Mouse (Mus musculus) layer of hippocampus, adult 8-10 months (tissue): ENCODE measurements around the gene Pdzd2. TPM values are rescaled to one million over a fixed set of nuclear protein-coding genes. Genes with fewer than 3 reads are reported as not detected.

Experiments used
- DNase-seq, 2 experiments: peaks; one replicate each; pipeline ENCODE4 v3.0.0; 2022; ENCODE audit warnings: low spot score in 2 of 2
- total RNA-seq, 4 experiments: library from RNA; stranded (reverse); gene quantifications; 2 replicates each; pipeline ENCODE4 v1.2.4; 2022

The Pdzd2 gene
- total RNA-seq, 4 experiments from 2014 or later: 45.8 to 56.3 (median 53.1) TPM

GRCm38 (mm10) chr15:12362001-12362700, 377.6 kb downstream of the Pdzd2 start:
- no peak for DNase-seq

GRCm38 (mm10) chr15:12360519-12361212, 379.1 kb downstream of the Pdzd2 start:
- DNase-seq: no peak

- DNase-seq: no peak
Observed at GRCm38 (mm10) chr15:12358384-12358783, 381.3 kb downstream of the Pdzd2 start.

- DNase-seq: no peak
Observed at GRCm38 (mm10) chr15:12357459-12357858, 382.3 kb downstream of the Pdzd2 start.

GRCm38 (mm10) chr15:12355907-12356306, 383.8 kb downstream of the Pdzd2 start:
- DNase-seq: no peak

- DNase-seq: no peak
Observed at GRCm38 (mm10) chr15:12355261-12355660, 384.5 kb downstream of the Pdzd2 start.

GRCm38 (mm10) chr15:12354281-12354810, 385.4 kb downstream of the Pdzd2 start:
- no peak for DNase-seq

GRCm38 (mm10) chr15:12351470-12351869, 388.3 kb downstream of the Pdzd2 start:
- DNase-seq: no peak

GRCm38 (mm10) chr15:12349840-12350239, 389.9 kb downstream of the Pdzd2 start:
- DNase-seq: no peak

- no peak for DNase-seq
Observed at GRCm38 (mm10) chr15:12348950-12349349, 390.8 kb downstream of the Pdzd2 start.

- DNase-seq: no peak
Observed at GRCm38 (mm10) chr15:12346916-12347315, 392.8 kb downstream of the Pdzd2 start.

GRCm38 (mm10) chr15:12341401-12341758, 398.3 kb downstream of the Pdzd2 start:
- DNase-seq: no peak

GRCm38 (mm10) chr15:12340536-12341400, 399.0 kb downstream of the Pdzd2 start:
- DNase-seq: no peak

- no peak for DNase-seq
Observed at GRCm38 (mm10) chr15:12337779-12338137, 402.0 kb downstream of the Pdzd2 start.

- no peak for DNase-seq
Observed at GRCm38 (mm10) chr15:12337030-12337778, 402.5 kb downstream of the Pdzd2 start.

GRCm38 (mm10) chr15:12334381-12334780, 405.3 kb downstream of the Pdzd2 start:
- DNase-seq: no peak

GRCm38 (mm10) chr15:12331300-12331699, 408.4 kb downstream of the Pdzd2 start:
- DNase-seq: no peak

GRCm38 (mm10) chr15:12330892-12331291, 408.8 kb downstream of the Pdzd2 start:
- DNase-seq: no peak

- no peak for DNase-seq
Observed at GRCm38 (mm10) chr15:12330389-12330788, 409.3 kb downstream of the Pdzd2 start.

- no peak for DNase-seq
Observed at GRCm38 (mm10) chr15:12324326-12324725, 415.4 kb downstream of the Pdzd2 start.
